Mouse (Mus musculus) ES-Bruce4 (cell line): ENCODE results near the gene Prr7. TPM values are rescaled to one million over a fixed set of nuclear protein-coding genes. Genes with fewer than 3 reads are reported as not detected.

Experiments used
- H3K27ac ChIP-seq: 2 replicates; pipeline ENCODE4 v1.5.1; 2012; ENCODE audit warnings: low read length, inconsistent platforms; ENCODE audit not compliant: insufficient read depth
- H3K27me3 ChIP-seq: 2 replicates; pipeline ENCODE4 v1.6.1; 2012; ENCODE audit warnings: mild to moderate bottlenecking, low read length, inconsistent platforms; ENCODE audit not compliant: control insufficient read depth, poor library complexity, insufficient read depth, severe bottlenecking
- H3K36me3 ChIP-seq: 2 replicates; pipeline ENCODE4 v1.6.1; 2012; ENCODE audit warnings: inconsistent platforms, mild to moderate bottlenecking, low read length, moderate library complexity; ENCODE audit not compliant: control insufficient read depth, poor library complexity, insufficient read depth, severe bottlenecking
- H3K4me1 ChIP-seq: one replicate; pipeline ENCODE4 v1.8.1; 2011; ENCODE audit warnings: low read length; ENCODE audit not compliant: control insufficient read depth, insufficient read depth
- H3K4me3 ChIP-seq: 2 replicates; pipeline ENCODE4 v1.5.1; 2011; ENCODE audit warnings: low read depth, mild to moderate bottlenecking, low read length
- H3K9ac ChIP-seq: 2 replicates; pipeline ENCODE4 v1.6.1; 2012; ENCODE audit warnings: low read depth, mild to moderate bottlenecking, inconsistent platforms; ENCODE audit not compliant: poor library complexity, severe bottlenecking
- H3K9me3 ChIP-seq: replicated peaks from 2 replicates; pipeline ENCODE4 v1.6.1; 2012; ENCODE audit warnings: mild to moderate bottlenecking, low read length, inconsistent platforms; ENCODE audit not compliant: control insufficient read depth, poor library complexity, insufficient read depth, severe bottlenecking
- CTCF ChIP-seq: IDR thresholded peaks from one replicate; pipeline ENCODE4 v1.8.1; 2011; ENCODE audit warnings: low read depth, low read length
- EP300 ChIP-seq: IDR thresholded peaks from 2 replicates; pipeline ENCODE4 v1.6.1; 2011; ENCODE audit warnings: low read depth, low read length; ENCODE audit not compliant: insufficient read depth
- POLR2A ChIP-seq: IDR thresholded peaks from one replicate; pipeline ENCODE4 v1.8.1; 2011; ENCODE audit warnings: low read length; ENCODE audit not compliant: insufficient read depth
- polyA plus RNA-seq: library from polyadenylated mRNA; stranded (reverse); fragments of >200 nt; gene quantifications from 2 replicates; pipeline ENCODE4 v1.2.4, GENCODE M21; 2011; ENCODE audit warnings: low read depth; ENCODE audit not compliant: missing spikeins, insufficient read depth, insufficient read length

Gene Prr7
- polyA plus RNA-seq, 1 experiment, result 3.4 TPM

DNA sequence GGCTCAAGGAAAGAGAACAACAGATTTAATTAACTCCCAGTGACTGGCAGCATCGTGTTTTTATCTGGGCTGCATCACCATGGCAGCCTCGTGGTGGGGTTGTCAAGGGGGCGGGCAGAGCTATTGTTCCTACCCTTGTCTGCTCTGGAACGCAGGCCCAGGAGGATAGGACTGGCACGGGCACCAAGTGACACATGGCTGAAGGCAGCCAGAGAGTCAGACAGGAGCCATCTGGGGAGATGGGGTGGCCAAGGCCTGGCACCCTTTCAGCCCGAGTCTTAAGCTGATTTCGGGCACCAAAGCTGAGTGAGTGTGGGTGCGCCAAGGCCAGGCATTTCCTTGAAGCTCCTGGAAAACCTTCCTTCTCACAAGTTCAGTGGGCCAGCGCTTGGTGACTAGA, 6.3 kb downstream of the Prr7 start:
- no peaks in the 10 kb centered on the region for H3K36me3 ChIP-seq
- TF ChIP-seq POLR2A (no peak), CTCF (no peak), EP300 (no peak)
- no peaks in the 10 kb centered on the region for H3K27me3 ChIP-seq
- H3K4me1 ChIP-seq, result no peaks in the 10 kb centered on the region
- H3K9me3 ChIP-seq, result no peaks in the 10 kb centered on the region
- no peak overlapping the region for H3K4me3 ChIP-seq
- H3K9ac ChIP-seq, result no peak overlapping the region
- H3K27ac ChIP-seq, result no peak overlapping the region

DNA sequence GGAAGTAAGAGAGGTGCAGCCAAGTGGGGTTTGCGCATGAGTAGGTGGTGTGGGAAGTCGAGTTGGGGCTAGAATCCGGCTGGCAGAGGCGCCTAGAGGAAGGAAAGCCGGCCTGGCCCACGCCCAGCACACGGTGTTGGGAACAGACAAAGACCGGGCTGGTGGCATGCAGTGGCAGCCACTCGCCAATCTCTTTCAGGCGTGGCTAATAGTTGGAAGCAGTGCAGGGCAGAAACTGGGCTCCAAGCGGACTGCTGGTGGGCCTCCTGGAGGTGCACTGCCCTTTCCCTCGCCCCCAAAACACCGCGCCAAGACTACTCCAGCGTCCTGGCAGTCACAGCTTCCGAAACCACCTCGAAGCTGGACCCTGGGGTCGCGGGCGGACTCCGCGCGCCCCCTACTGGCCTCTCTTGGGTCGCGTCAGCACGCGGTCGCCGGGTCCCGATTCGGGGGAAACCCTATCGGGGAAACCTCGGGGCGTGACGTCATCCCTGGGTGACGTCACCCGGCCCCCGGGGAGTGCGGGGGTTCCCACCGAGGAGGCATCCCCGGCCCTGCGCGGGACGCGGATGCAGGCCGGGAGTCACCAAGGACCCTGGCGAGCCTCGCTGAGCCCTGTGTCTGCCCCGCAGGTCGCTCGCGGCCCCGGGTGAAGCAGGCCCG, 7.2 kb downstream of the Prr7 start:
- no peaks in the 10 kb centered on the region for H3K4me1 ChIP-seq
- H3K9ac ChIP-seq, result peak overlapping the region; percentile 79
- no peaks in the 10 kb centered on the region for H3K27me3 ChIP-seq
- no peaks in the 10 kb centered on the region for H3K9me3 ChIP-seq
- TF ChIP-seq EP300 (no peak), CTCF (peak; percentile 70)
- H3K36me3 ChIP-seq, result no peaks in the 10 kb centered on the region
- peak overlapping the region; percentile 93 for H3K4me3 ChIP-seq
- H3K27ac ChIP-seq, result no peak overlapping the region

DNA sequence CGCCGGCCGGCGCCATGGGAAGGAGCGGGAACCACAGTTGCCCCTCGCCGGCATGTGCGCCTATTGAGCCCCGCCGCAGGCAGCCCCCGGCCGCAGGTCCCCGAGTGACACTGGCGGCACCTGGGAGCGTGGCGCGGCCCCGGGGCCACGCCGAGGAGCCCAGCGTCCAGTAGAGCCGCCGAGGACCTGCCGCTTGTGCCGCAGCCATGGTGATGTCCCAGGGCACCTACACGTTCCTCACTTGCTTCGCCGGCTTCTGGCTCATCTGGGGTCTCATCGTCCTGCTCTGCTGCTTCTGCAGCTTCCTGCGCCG, 7.7 kb downstream of the Prr7 start:
- Histone ChIP-seq H3K4me1 (no peaks in the 10 kb centered on the region), H3K27ac (no peak overlapping the region), H3K9me3 (no peaks in the 10 kb centered on the region), H3K4me3 (peak overlapping the region; percentile 93), H3K27me3 (no peaks in the 10 kb centered on the region), H3K36me3 (no peaks in the 10 kb centered on the region), H3K9ac (peak overlapping the region; percentile 79)
- TF ChIP-seq EP300 (no peak), POLR2A (no peak), CTCF (no peak)

DNA sequence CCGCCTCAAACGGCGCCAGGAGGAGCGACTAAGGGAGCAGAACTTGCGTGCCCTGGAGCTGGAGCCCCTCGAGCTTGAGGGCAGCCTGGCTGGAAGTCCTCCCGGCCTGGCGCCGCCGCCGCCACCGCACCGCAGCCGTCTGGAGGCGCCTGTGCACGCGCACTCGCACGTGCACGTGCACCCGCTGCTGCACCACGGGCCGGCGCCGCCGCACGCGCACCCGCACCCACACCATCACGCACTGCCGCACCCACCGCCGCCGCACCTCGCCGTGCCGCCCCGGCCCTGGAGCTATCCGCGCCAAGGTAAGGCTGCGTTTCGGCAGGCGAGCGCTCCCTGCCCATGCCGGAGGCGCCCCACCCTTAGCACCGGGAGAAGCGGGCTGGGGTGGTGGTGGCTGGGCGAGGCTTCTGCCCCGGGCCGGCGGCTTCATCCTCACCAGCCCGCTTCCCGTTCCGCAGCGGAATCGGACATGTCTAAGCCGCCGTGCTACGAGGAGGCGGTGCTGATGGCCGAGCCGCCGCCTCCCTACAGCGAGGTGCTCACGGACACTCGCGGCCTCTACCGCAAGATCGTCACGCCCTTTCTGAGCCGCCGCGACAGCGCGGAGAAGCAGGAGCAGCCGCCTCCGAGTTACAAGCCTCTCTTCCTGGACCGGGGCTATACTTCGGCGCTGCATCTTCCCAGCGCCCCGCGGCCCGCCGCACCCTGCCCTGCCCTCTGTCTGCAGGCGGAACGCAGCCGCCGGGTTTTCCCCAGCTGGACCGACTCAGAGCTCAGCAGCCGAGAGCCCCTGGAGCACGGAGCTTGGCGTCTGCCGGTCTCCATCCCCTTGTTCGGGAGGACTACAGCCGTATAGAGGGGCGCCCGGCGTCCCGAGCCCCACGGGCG, 8.3 kb downstream of the Prr7 start:
- peak overlapping the region; percentile 79 for H3K9ac ChIP-seq
- H3K27ac ChIP-seq, result no peak overlapping the region
- H3K4me3 ChIP-seq, result peak overlapping the region; percentile 93
- H3K9me3 ChIP-seq, result no peaks in the 10 kb centered on the region
- no peaks in the 10 kb centered on the region for H3K36me3 ChIP-seq
- no peaks in the 10 kb centered on the region for H3K27me3 ChIP-seq
- TF ChIP-seq CTCF (no peak), POLR2A (no peak), EP300 (no peak)
- H3K4me1 ChIP-seq, result no peaks in the 10 kb centered on the region

DNA sequence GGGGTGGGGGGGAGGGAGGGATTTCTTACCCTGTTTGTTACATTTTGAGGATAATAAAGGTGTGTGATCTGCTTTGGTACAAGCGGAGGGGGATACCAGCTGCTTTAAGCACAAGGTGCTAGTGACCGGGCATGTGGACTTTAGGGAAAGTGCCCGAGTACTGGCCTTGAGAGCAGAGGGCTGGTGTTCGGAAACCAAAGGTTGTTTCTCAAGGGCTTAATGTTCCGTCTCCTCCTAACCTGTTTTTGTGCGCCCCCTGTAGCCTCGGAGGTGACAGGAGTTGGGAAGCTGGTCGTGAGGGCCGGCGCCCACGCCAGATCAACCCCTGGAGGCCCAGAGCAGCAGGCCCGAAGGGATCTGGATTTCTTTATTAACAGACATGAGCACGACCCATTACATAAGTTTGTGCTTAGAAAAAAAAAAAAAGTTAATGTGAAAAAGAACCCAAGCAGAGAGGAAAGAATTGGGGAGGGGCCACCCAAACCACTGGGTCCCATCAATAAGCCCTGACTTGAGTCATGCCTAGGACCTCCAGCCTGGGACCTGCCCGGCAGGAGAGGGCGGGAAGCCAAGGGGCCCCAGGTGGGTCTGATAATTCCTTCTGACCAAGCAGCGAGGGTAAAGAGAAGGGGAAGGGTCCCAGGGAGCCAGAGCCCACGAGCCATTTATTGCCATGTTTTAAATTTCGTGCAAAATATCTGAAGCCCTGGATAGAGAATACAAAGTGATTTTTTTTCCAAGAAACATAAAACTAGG, 9.2 kb downstream of the Prr7 start:
- H3K27me3 ChIP-seq, result no peaks in the 10 kb centered on the region
- TF ChIP-seq CTCF (peak; percentile 45), EP300 (no peak), POLR2A (no peak)
- H3K27ac ChIP-seq, result no peak overlapping the region
- no peaks in the 10 kb centered on the region for H3K4me1 ChIP-seq
- peak overlapping the region; percentile 79 for H3K9ac ChIP-seq
- H3K36me3 ChIP-seq, result no peaks in the 10 kb centered on the region
- no peaks in the 10 kb centered on the region for H3K9me3 ChIP-seq
- peak overlapping the region; percentile 93 for H3K4me3 ChIP-seq
